Mouse (Mus musculus) mouse trophoblast stem cell (cell line): ENCODE measurements around the gene Map3k5.

ENCODE experiments used
- in situ Hi-C, 2 experiments: fragments of 300-500 bp; cut with MseI, MboI; formaldehyde crosslinking; loops; 2 replicates in 1 of 2; 3 replicates in 1 of 2; pipeline ENCODE4 v1.15.1; 2025

The Map3k5 gene

GRCm38 (mm10) chr10:19934384-19935294 is at the start of gene Map3k5:
Gene Map3k5 (plus strand): TSS chr10:19934472.
- in situ Hi-C loops: loop anchor here (10.0 to 25.0 kb wide), 2 partner anchors 128 to 140 kb away; no protein-coding TSS in a partner anchor

GRCm38 (mm10) chr10:19886249-19886648 is 48.0 kb upstream of the Map3k5 start:
- in situ Hi-C loops: no loop called here

GRCm38 (mm10) chr10:19889908-19890307 is 44.4 kb upstream of the Map3k5 start:
- in situ Hi-C loops: loop anchor here in 1 of 2 experiments (5.0 kb wide), 1 partner anchor 183 kb away; no protein-coding TSS in a partner anchor

GRCm38 (mm10) chr10:19891686-19892085 is 42.6 kb upstream of the Map3k5 start:
- in situ Hi-C loops: loop anchor here in 1 of 2 experiments (5.0 kb wide), 1 partner anchor 184 kb away; no protein-coding TSS in a partner anchor

GRCm38 (mm10) chr10:19893146-19893545 is 41.1 kb upstream of the Map3k5 start:
- in situ Hi-C loops: loop anchor here in 1 of 2 experiments (5.0 kb wide), 1 partner anchor 186 kb away; no protein-coding TSS in a partner anchor

GRCm38 (mm10) chr10:19893976-19894375 is 40.3 kb upstream of the Map3k5 start:
- in situ Hi-C loops: loop anchor here in 1 of 2 experiments (5.0 kb wide), 1 partner anchor 187 kb away; no protein-coding TSS in a partner anchor

GRCm38 (mm10) chr10:19900191-19900590 is 34.1 kb upstream of the Map3k5 start:
- in situ Hi-C loops: no loop called here

- in situ Hi-C loops: no loop called here
These were observed 32.3 kb upstream of the Map3k5 start for GRCm38 (mm10) chr10:19901992-19902391.

GRCm38 (mm10) chr10:19904077-19904820 is 30.0 kb upstream of the Map3k5 start:
- in situ Hi-C loops: no loop called here

GRCm38 (mm10) chr10:19907246-19907804 is 26.9 kb upstream of the Map3k5 start, which contains the start of gene Pex7:
Gene Pex7 (minus strand): TSS chr10:19907689.
- in situ Hi-C loops: no loop called here

- in situ Hi-C loops: no loop called here
These were observed 26.2 kb upstream of the Map3k5 start for GRCm38 (mm10) chr10:19908076-19908475.

- in situ Hi-C loops: no loop called here
These were observed 23.8 kb upstream of the Map3k5 start for GRCm38 (mm10) chr10:19910516-19910915.

- in situ Hi-C loops: no loop called here
These were observed 22.7 kb upstream of the Map3k5 start for GRCm38 (mm10) chr10:19911583-19911982.

- in situ Hi-C loops: no loop called here
These were observed 20.5 kb upstream of the Map3k5 start for GRCm38 (mm10) chr10:19913806-19914205.

GRCm38 (mm10) chr10:19915301-19915700 is 19.0 kb upstream of the Map3k5 start:
- in situ Hi-C loops: no loop called here

- in situ Hi-C loops: no loop called here
These were observed 11.9 kb upstream of the Map3k5 start for GRCm38 (mm10) chr10:19922410-19922809.

- in situ Hi-C loops: no loop called here
These were observed 10.0 kb upstream of the Map3k5 start for GRCm38 (mm10) chr10:19924256-19924655.

- in situ Hi-C loops: loop anchor here in 1 of 2 experiments (25.0 kb wide), 1 partner anchor 136 kb away; no protein-coding TSS in a partner anchor
These were observed 7.8 kb upstream of the Map3k5 start for GRCm38 (mm10) chr10:19926391-19926897.

- in situ Hi-C loops: loop anchor here in 1 of 2 experiments (25.0 kb wide), 1 partner anchor 134 kb away; no protein-coding TSS in a partner anchor
These were observed 6.1 kb upstream of the Map3k5 start for GRCm38 (mm10) chr10:19928205-19928604.

- in situ Hi-C loops: loop anchor here (10.0 to 25.0 kb wide), 2 partner anchors 129 to 142 kb away; no protein-coding TSS in a partner anchor
These were observed 1.3 kb upstream of the Map3k5 start for GRCm38 (mm10) chr10:19932986-19933385.
